Mouse (Mus musculus) forebrain, postnatal 0 days (tissue): ENCODE measurements around the gene Rcan1. TPM values are rescaled to one million over a fixed set of nuclear protein-coding genes. Genes with fewer than 3 reads are reported as not detected.

Experiments used
- ATAC-seq: fragments of 200-750 bp; cut with Nextera tagmentation; 2 replicates; pipeline ENCODE4 v1.8.0; 2017; ENCODE audit warnings: mild to moderate bottlenecking, moderate library complexity
- DNase-seq: peaks from one replicate; pipeline ENCODE4 v3.0.0-alpha.2; 2015
- H3K27ac ChIP-seq: fragments of 300-500 bp; sonication (generic); 2 replicates; pipeline ENCODE4 v1.5.1; 2014; ENCODE audit warnings: low read depth, mild to moderate bottlenecking, antibody characterized with exemption, low read length, moderate library complexity, mixed read lengths
- H3K27me3 ChIP-seq: fragments of 300-500 bp; sonication (generic); 2 replicates; pipeline ENCODE4 v1.6.1; 2014; ENCODE audit warnings: mild to moderate bottlenecking, low read length, mixed read lengths; ENCODE audit not compliant: insufficient read depth
- H3K36me3 ChIP-seq: fragments of 300-500 bp; sonication (generic); 2 replicates; pipeline ENCODE4 v1.6.1; 2014; ENCODE audit warnings: mild to moderate bottlenecking, moderate library complexity; ENCODE audit not compliant: insufficient read depth
- H3K4me1 ChIP-seq: fragments of 300-500 bp; sonication (generic); 2 replicates; pipeline ENCODE4 v1.6.1; 2014; ENCODE audit warnings: antibody characterized with exemption; ENCODE audit not compliant: insufficient read depth
- H3K4me2 ChIP-seq: fragments of 300-500 bp; sonication (generic); 2 replicates; pipeline ENCODE4 v1.6.1; 2014; ENCODE audit warnings: low read depth, mild to moderate bottlenecking, moderate library complexity
- H3K4me3 ChIP-seq: fragments of 300-500 bp; sonication (generic); 2 replicates; pipeline ENCODE4 v1.5.1; 2014; ENCODE audit warnings: low read depth, low read length, mixed read lengths
- H3K9ac ChIP-seq: fragments of 300-500 bp; sonication (generic); 2 replicates; pipeline ENCODE4 v1.6.1; 2014; ENCODE audit warnings: mild to moderate bottlenecking
- H3K9me3 ChIP-seq: fragments of 300-500 bp; sonication (generic); 2 replicates; pipeline ENCODE4 v1.6.1; 2016; ENCODE audit warnings: low read length
- CTCF ChIP-seq: sonication (generic); IDR thresholded peaks from 2 replicates; pipeline ENCODE4 v1.5.1; 2016; ENCODE audit warnings: antibody characterized with exemption, control low read depth, low read depth
- WGBS: fragments of 180-500 bp; shearing (Covaris S2); extraction: QIAGEN DNeasy Blood & Tissue Kit; methylation state at CpG from one replicate; pipeline ENCODE4 v1.1.7; 2014; 5-methylcytosine and 5-hydroxymethylcytosine counted together
- polyA plus RNA-seq: library from polyadenylated mRNA; unstranded; fragments of >200 nt; fragmentation: Nextera tagmentation; extraction: Ambion mirVana; gene quantifications from 2 replicates; pipeline ENCODE4 v1.2.1, GENCODE M21; 2015
- total RNA-seq: library from RNA; depleted of rRNA; stranded (reverse); fragments of >200 nt; gene quantifications from 2 replicates; pipeline ENCODE4 v1.2.3, GENCODE M21; 2014

Gene Rcan1
- total and polyA plus RNA-seq, 2 experiments from 2014 or later = 52.2 to 83.8 TPM

GRCm38 (mm10) chr16:92393732-92394131, 76.9 kb downstream of the Rcan1 start:
- no peaks in the 10 kb centered on the region for H3K9me3 ChIP-seq
- H3K27me3 ChIP-seq = no peaks in the 10 kb centered on the region
- no peak overlapping the region for H3K4me3 ChIP-seq
- no peak for DNase-seq
- WGBS = 98% methylated on average over 3 of the region's 3 CpGs
- TF ChIP-seq CTCF = no peak
- peaks cover 50% of the 10 kb centered on the region for H3K36me3 ChIP-seq
- no peak overlapping the region for H3K4me2 ChIP-seq
- H3K27ac ChIP-seq = no peak overlapping the region
- H3K4me1 ChIP-seq = 0 out of 2 replicates have a peak, but pooled peaks cover 3% of the 10 kb centered on the region
- H3K9ac ChIP-seq = no peak overlapping the region
- no peak for ATAC-seq

GRCm38 (mm10) chr16:92387692-92388091, 83.0 kb downstream of the Rcan1 start:
- no peaks in the 10 kb centered on the region for H3K27me3 ChIP-seq
- no peak overlapping the region for H3K9ac ChIP-seq
- no peak for ATAC-seq
- H3K36me3 ChIP-seq = peaks cover 12% of the 10 kb centered on the region
- DNase-seq = no peak
- no peak overlapping the region for H3K4me2 ChIP-seq
- H3K4me1 ChIP-seq = 0 out of 2 replicates have a peak, but pooled peaks cover 4% of the 10 kb centered on the region
- H3K4me3 ChIP-seq = no peak overlapping the region
- no peak for TF ChIP-seq CTCF
- no peak overlapping the region for H3K27ac ChIP-seq
- H3K9me3 ChIP-seq = no peaks in the 10 kb centered on the region
- whole genome bisulfite sequencing = 16% methylated on average over 10 of the region's 10 CpGs

GRCm38 (mm10) chr16:92385062-92385461, 85.6 kb downstream of the Rcan1 start:
- Histone ChIP-seq H3K9ac (no peak overlapping the region), H3K4me3 (no peak overlapping the region), H3K27ac (no peak overlapping the region), H3K36me3 (no peaks in the 10 kb centered on the region), H3K27me3 (no peaks in the 10 kb centered on the region), H3K4me2 (no peak overlapping the region), H3K9me3 (no peaks in the 10 kb centered on the region), H3K4me1 (0 out of 2 replicates have a peak, but pooled peaks cover 4% of the 10 kb centered on the region)
- no peak for ATAC-seq
- WGBS = 1% methylated on average over 2 of the region's 2 CpGs
- no peak for DNase-seq
- TF ChIP-seq CTCF = peak; percentile 65

GRCm38 (mm10) chr16:92383412-92383811, 87.3 kb downstream of the Rcan1 start:
- ATAC-seq (no peak), DNase-seq (no peak)
- Histone ChIP-seq H3K27ac (no peak overlapping the region), H3K4me2 (no peak overlapping the region), H3K36me3 (no peaks in the 10 kb centered on the region), H3K9me3 (no peaks in the 10 kb centered on the region), H3K9ac (no peak overlapping the region), H3K4me3 (no peak overlapping the region), H3K4me1 (0 out of 2 replicates have a peak, but pooled peaks cover 4% of the 10 kb centered on the region), H3K27me3 (no peaks in the 10 kb centered on the region)
- TF ChIP-seq CTCF = 0 out of 2 replicates have a peak, but pooled peaks have one; percentile 17

GRCm38 (mm10) chr16:92382508-92382907, 88.2 kb downstream of the Rcan1 start:
- no peak overlapping the region for H3K27ac ChIP-seq
- DNase-seq = peak; percentile 76
- H3K4me1 ChIP-seq = 0 out of 2 replicates have a peak, but pooled peaks cover 4% of the 10 kb centered on the region
- WGBS = 22% methylated on average over 6 of the region's 6 CpGs
- H3K27me3 ChIP-seq = no peaks in the 10 kb centered on the region
- H3K4me3 ChIP-seq = no peak overlapping the region
- H3K9me3 ChIP-seq = no peaks in the 10 kb centered on the region
- no peaks in the 10 kb centered on the region for H3K36me3 ChIP-seq
- ATAC-seq = peak; percentile 96
- no peak for TF ChIP-seq CTCF
- H3K9ac ChIP-seq = no peak overlapping the region
- no peak overlapping the region for H3K4me2 ChIP-seq

- Histone ChIP-seq H3K4me3 (no peak overlapping the region), H3K4me1 (0 out of 2 replicates have a peak, but pooled peaks cover 4% of the 10 kb centered on the region), H3K27ac (no peak overlapping the region), H3K27me3 (no peaks in the 10 kb centered on the region), H3K9ac (no peak overlapping the region), H3K9me3 (no peaks in the 10 kb centered on the region), H3K36me3 (no peaks in the 10 kb centered on the region), H3K4me2 (no peak overlapping the region)
- DNase-seq = no peak
- no peak for ATAC-seq
- no peak for TF ChIP-seq CTCF
- WGBS = 75% methylated on average over 6 of the region's 6 CpGs
Measured at GRCm38 (mm10) chr16:92381092-92381491, 89.6 kb downstream of the Rcan1 start.

GRCm38 (mm10) chr16:92376976-92377375, 93.7 kb downstream of the Rcan1 start:
- H3K9ac ChIP-seq = no peak overlapping the region
- TF ChIP-seq CTCF = no peak
- WGBS = 72% methylated on average over 6 of the region's 6 CpGs
- no peaks in the 10 kb centered on the region for H3K4me1 ChIP-seq
- ATAC-seq (no peak), DNase-seq (peak; percentile 42)
- H3K9me3 ChIP-seq = no peaks in the 10 kb centered on the region
- no peaks in the 10 kb centered on the region for H3K36me3 ChIP-seq
- no peaks in the 10 kb centered on the region for H3K27me3 ChIP-seq
- no peak overlapping the region for H3K27ac ChIP-seq
- H3K4me3 ChIP-seq = no peak overlapping the region
- H3K4me2 ChIP-seq = no peak overlapping the region
